Mouse (Mus musculus) C2C12 (cell line): ENCODE measurements at regions not wholly inside any gene's neighbourhood (a gene's known extent, or its start where the extent isn't known, plus 50 kb on each side); places are given as distances from the start of the nearest gene placed in this dataset.
A peak's percentile ranks its signal among the peaks of the same experiment; 100 is the strongest.

Source experiments
- H3K27me3 ChIP-seq: one replicate; pipeline ENCODE4 v1.6.1; 2011; ENCODE audit not compliant: control insufficient read depth, insufficient read depth, insufficient read length
- H3K36me3 ChIP-seq: one replicate; pipeline ENCODE4 v1.6.1; 2011; ENCODE audit not compliant: control insufficient read depth, insufficient read depth
- H3K4me3 ChIP-seq: one replicate; pipeline ENCODE4 v1.5.1; 2011; ENCODE audit warnings: mild to moderate bottlenecking, control low read depth; ENCODE audit not compliant: poor library complexity, insufficient read depth, severe bottlenecking
- H3K79me2 ChIP-seq: one replicate; pipeline ENCODE4 v1.6.1; 2011; ENCODE audit not compliant: control insufficient read depth, insufficient read depth
- H3K79me3 ChIP-seq: one replicate; pipeline ENCODE4 v1.6.1; 2011; ENCODE audit warnings: low read depth, control low read depth
- H3ac ChIP-seq: one replicate; pipeline ENCODE3; 2011; ENCODE audit warnings: low read depth; ENCODE audit not compliant: control insufficient read depth, insufficient read length
- CEBPB ChIP-seq: IDR thresholded peaks from one replicate; pipeline ENCODE4 v1.6.1; 2011; ENCODE audit warnings: low read depth, mild to moderate bottlenecking, control low read depth, moderate library complexity
- CTCF ChIP-seq: IDR thresholded peaks from one replicate; pipeline ENCODE4 v1.5.1; 2011; ENCODE audit not compliant: control insufficient read depth, insufficient read depth, insufficient read length
- FOSL1 ChIP-seq: IDR thresholded peaks from one replicate; pipeline ENCODE4 v1.8.0; 2011; ENCODE audit warnings: mild to moderate bottlenecking, low read length; ENCODE audit not compliant: poor library complexity, insufficient read depth, severe bottlenecking
- MAX ChIP-seq: IDR thresholded peaks from one replicate; pipeline ENCODE4 v1.6.1; 2011; ENCODE audit warnings: mild to moderate bottlenecking, control low read depth
- MYOD1 ChIP-seq: IDR thresholded peaks from one replicate; pipeline ENCODE4 v1.6.1; 2011; ENCODE audit warnings: low read depth; ENCODE audit not compliant: control insufficient read depth, insufficient read length
- MYOG ChIP-seq: IDR thresholded peaks from one replicate; pipeline ENCODE4 v1.6.1; 2011; ENCODE audit not compliant: control insufficient read depth, insufficient read length; ENCODE audit errors: extremely low read depth
- USF1 ChIP-seq: IDR thresholded peaks from one replicate; pipeline ENCODE4 v1.6.1; 2011; ENCODE audit warnings: low read depth, mild to moderate bottlenecking, control low read depth, moderate library complexity

GRCm38 (mm10) chr9:59096551-59097268, 60.5 kb upstream of the Neo1 start:
- Histone ChIP-seq H3K79me3 (no peaks in the 10 kb centered on the region), H3K36me3 (no peaks in the 10 kb centered on the region), H3ac (no peak overlapping the region), H3K4me3 (no peak overlapping the region), H3K27me3 (no peaks in the 10 kb centered on the region), H3K79me2 (no peaks in the 10 kb centered on the region)
- TF ChIP-seq CEBPB, result no peak

DNA sequence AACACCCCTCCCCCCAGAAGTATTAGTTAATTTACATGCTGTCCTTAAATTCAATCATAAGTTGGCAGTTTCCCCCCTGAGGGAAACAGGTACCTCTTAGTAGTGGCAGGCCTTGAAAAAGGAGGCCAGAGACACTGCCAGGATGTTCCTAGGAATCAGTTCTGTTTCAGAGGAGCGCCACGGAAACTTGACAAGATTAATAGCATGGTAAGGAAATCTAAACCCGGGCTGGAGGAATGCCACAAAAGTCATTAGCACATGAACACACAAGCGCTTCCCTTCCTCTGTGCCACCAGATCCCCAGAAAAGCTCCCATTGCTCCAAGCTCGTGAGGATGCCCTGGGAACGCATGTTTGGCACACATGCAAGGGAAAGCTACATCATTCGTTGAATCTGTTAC, 59.4 kb upstream of the Neo1 start:
- TF ChIP-seq CEBPB (no peak), MAX (no peak), MYOG (no peak), FOSL1 (no peak), USF1 (no peak), MYOD1 (no peak), CTCF (no peak)
- H3K4me3 ChIP-seq, result no peak overlapping the region
- no peaks in the 10 kb centered on the region for H3K79me2 ChIP-seq
- no peaks in the 10 kb centered on the region for H3K27me3 ChIP-seq
- H3ac ChIP-seq, result no peak overlapping the region
- H3K79me3 ChIP-seq, result no peaks in the 10 kb centered on the region
- no peaks in the 10 kb centered on the region for H3K36me3 ChIP-seq

GRCm38 (mm10) chr9:59094106-59094505, 57.9 kb upstream of the Neo1 start:
- TF ChIP-seq MYOD1, result no peak
- no peak for TF ChIP-seq MYOG
- no peak for TF ChIP-seq CEBPB
- no peak for TF ChIP-seq FOSL1
- no peak for TF ChIP-seq USF1
- TF ChIP-seq MAX, result no peak
- no peak for TF ChIP-seq CTCF
- Histone ChIP-seq H3K79me3 (no peaks in the 10 kb centered on the region), H3K27me3 (no peaks in the 10 kb centered on the region), H3K36me3 (no peaks in the 10 kb centered on the region), H3ac (no peak overlapping the region), H3K79me2 (no peaks in the 10 kb centered on the region), H3K4me3 (no peak overlapping the region)

- no peaks in the 10 kb centered on the region for H3K79me2 ChIP-seq
- H3K36me3 ChIP-seq, result no peaks in the 10 kb centered on the region
- H3K79me3 ChIP-seq, result no peaks in the 10 kb centered on the region
- no peaks in the 10 kb centered on the region for H3K27me3 ChIP-seq
- TF ChIP-seq CEBPB (no peak), MAX (no peak), MYOD1 (no peak), FOSL1 (no peak), CTCF (no peak), USF1 (no peak), MYOG (no peak)
- no peak overlapping the region for H3K4me3 ChIP-seq
- H3ac ChIP-seq, result no peak overlapping the region
These were observed 54.9 kb upstream of the Neo1 start for GRCm38 (mm10) chr9:59091179-59091578.

DNA sequence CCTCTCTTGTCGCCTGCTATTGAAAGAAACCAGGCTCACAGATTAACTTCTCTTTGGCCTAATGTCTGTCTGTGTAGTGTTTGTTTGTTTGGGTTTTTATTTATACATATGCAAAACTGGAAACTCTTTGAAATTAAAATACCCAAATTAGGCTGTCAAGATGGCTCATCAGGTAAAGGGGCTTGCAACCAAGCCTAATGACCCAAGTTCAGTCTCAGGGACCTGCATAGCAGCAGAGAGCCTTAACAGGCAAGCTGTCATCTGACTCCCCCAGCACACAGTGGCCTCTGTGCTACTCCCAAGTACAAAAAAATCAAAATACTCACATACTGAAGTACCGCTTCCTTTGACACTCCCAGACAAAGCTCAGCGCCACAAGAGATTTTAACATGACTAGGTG, 51.5 kb upstream of the Neo1 start:
- no peaks in the 10 kb centered on the region for H3K79me3 ChIP-seq
- no peaks in the 10 kb centered on the region for H3K27me3 ChIP-seq
- H3ac ChIP-seq, result no peak overlapping the region
- no peak overlapping the region for H3K4me3 ChIP-seq
- H3K36me3 ChIP-seq, result no peaks in the 10 kb centered on the region
- H3K79me2 ChIP-seq, result no peaks in the 10 kb centered on the region
- TF ChIP-seq CEBPB, result no peak
- TF ChIP-seq MYOD1, result no peak
- no peak for TF ChIP-seq USF1
- no peak for TF ChIP-seq MAX
- no peak for TF ChIP-seq CTCF
- no peak for TF ChIP-seq MYOG

GRCm38 (mm10) chr9:59087112-59087511, 50.9 kb upstream of the Neo1 start:
- no peak overlapping the region for H3ac ChIP-seq
- no peak overlapping the region for H3K4me3 ChIP-seq
- no peaks in the 10 kb centered on the region for H3K79me2 ChIP-seq
- no peaks in the 10 kb centered on the region for H3K36me3 ChIP-seq
- no peaks in the 10 kb centered on the region for H3K79me3 ChIP-seq
- H3K27me3 ChIP-seq, result no peaks in the 10 kb centered on the region
- no peak for TF ChIP-seq MYOG
- TF ChIP-seq CEBPB, result peak; percentile 38
